Mouse (Mus musculus) C2C12 (cell line): ENCODE measurements at regions not wholly inside any gene's neighbourhood (a gene's known extent, or its start where the extent isn't known, plus 50 kb on each side); places are given as distances from the start of the nearest gene placed in this dataset.
A peak's percentile ranks its signal among the peaks of the same experiment; 100 is the strongest.
"Not testable (repeated sequence)": the region's sequence is repeated elsewhere in the genome, so short reads cannot be mapped to it uniquely, and the experiment has no call there.

ENCODE experiments used
- H3K27me3 ChIP-seq: one replicate; pipeline ENCODE4 v1.6.1; 2011; ENCODE audit not compliant: control insufficient read depth, insufficient read depth, insufficient read length
- H3K36me3 ChIP-seq: one replicate; pipeline ENCODE4 v1.6.1; 2011; ENCODE audit not compliant: control insufficient read depth, insufficient read depth
- H3K4me3 ChIP-seq: one replicate; pipeline ENCODE4 v1.5.1; 2011; ENCODE audit warnings: mild to moderate bottlenecking, control low read depth; ENCODE audit not compliant: poor library complexity, insufficient read depth, severe bottlenecking
- H3K79me2 ChIP-seq: one replicate; pipeline ENCODE4 v1.6.1; 2011; ENCODE audit not compliant: control insufficient read depth, insufficient read depth
- H3K79me3 ChIP-seq: one replicate; pipeline ENCODE4 v1.6.1; 2011; ENCODE audit warnings: low read depth, control low read depth
- H3ac ChIP-seq: one replicate; pipeline ENCODE3; 2011; ENCODE audit warnings: low read depth; ENCODE audit not compliant: control insufficient read depth, insufficient read length
- CEBPB ChIP-seq: IDR thresholded peaks from one replicate; pipeline ENCODE4 v1.6.1; 2011; ENCODE audit warnings: low read depth, mild to moderate bottlenecking, control low read depth, moderate library complexity
- CTCF ChIP-seq: IDR thresholded peaks from one replicate; pipeline ENCODE4 v1.5.1; 2011; ENCODE audit not compliant: control insufficient read depth, insufficient read depth, insufficient read length
- FOSL1 ChIP-seq: IDR thresholded peaks from one replicate; pipeline ENCODE4 v1.8.0; 2011; ENCODE audit warnings: mild to moderate bottlenecking, low read length; ENCODE audit not compliant: poor library complexity, insufficient read depth, severe bottlenecking
- MAX ChIP-seq: IDR thresholded peaks from one replicate; pipeline ENCODE4 v1.6.1; 2011; ENCODE audit warnings: mild to moderate bottlenecking, control low read depth
- MYOD1 ChIP-seq: IDR thresholded peaks from one replicate; pipeline ENCODE4 v1.6.1; 2011; ENCODE audit warnings: low read depth; ENCODE audit not compliant: control insufficient read depth, insufficient read length
- MYOG ChIP-seq: IDR thresholded peaks from one replicate; pipeline ENCODE4 v1.6.1; 2011; ENCODE audit not compliant: control insufficient read depth, insufficient read length; ENCODE audit errors: extremely low read depth
- USF1 ChIP-seq: IDR thresholded peaks from one replicate; pipeline ENCODE4 v1.6.1; 2011; ENCODE audit warnings: low read depth, mild to moderate bottlenecking, control low read depth, moderate library complexity

DNA sequence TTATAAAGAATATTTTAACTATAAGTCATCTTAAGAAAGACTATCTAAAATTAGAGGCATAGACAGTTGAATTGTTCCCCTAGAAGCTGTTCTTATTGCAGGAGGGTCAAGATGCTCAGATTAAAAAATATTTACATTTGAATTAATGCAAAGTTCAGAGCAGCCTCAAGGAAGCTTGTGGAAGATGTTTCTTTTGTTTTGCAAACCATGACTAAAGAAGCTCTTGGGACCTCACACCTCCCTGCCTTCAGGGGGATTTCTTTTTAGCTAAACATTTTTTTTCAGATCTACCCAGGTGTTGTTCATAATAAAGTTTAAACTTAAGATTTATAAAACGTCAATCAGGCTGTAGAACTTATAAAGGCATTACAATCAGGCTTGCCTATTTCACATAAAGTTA, 185.7 kb downstream of the Rab10 start:
- Histone ChIP-seq H3ac (no peak overlapping the region), H3K27me3 (no peaks in the 10 kb centered on the region), H3K79me3 (no peaks in the 10 kb centered on the region), H3K36me3 (no peaks in the 10 kb centered on the region), H3K79me2 (no peaks in the 10 kb centered on the region), H3K4me3 (no peak overlapping the region)
- TF ChIP-seq MYOG (no peak), MAX (no peak), FOSL1 (no peak), USF1 (no peak), MYOD1 (no peak), CTCF (no peak), CEBPB (no peak)

DNA sequence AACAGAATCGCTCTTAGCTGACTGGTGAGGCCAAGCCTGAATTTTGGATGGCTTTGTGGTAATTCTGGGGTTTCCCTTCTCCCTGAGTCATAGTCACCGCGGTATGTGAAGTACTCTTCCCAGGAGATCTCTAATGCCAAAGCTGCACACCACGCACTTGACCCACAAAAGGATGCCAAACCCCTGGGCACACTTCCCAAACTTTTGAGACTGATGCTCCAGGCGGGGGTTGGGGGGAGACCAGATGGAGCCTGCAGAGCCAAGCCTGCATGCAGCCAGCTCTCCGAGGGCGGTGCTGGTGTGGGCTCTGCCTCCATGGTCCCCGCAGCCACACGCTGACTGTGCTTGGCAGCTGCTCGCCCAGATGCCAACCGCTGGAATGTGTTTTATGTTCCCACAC, 199.2 kb downstream of the Rab10 start:
- H3K79me2 ChIP-seq, H3ac ChIP-seq, H3K79me3 ChIP-seq, H3K4me3 ChIP-seq, H3K27me3 ChIP-seq, H3K36me3 ChIP-seq: not testable (repeated sequence)
- peak; percentile 65 for TF ChIP-seq MYOD1
- peak; percentile 9 for TF ChIP-seq CEBPB
- TF ChIP-seq MAX: peak; percentile 52

DNA sequence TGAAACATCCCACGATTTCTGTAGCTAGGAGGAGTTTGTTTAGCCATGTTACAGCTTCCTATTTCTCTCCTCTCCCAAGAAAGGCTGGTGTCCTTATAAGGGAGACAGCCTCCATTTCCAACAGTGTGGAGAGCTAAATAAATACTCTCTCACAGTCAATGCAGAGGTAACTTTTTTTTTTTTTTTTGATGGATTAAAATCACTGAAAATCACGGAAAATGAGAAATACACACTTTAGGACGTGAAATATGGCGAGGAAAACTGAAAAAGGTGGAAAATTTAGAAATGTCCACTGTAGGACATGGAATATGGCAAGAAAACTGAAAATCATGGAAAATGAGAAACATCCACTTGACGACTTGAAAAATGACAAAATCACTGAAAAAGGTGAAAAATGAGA, 200.1 kb downstream of the Rab10 start:
- H3K4me3 ChIP-seq, H3ac ChIP-seq, H3K27me3 ChIP-seq, H3K79me2 ChIP-seq, H3K79me3 ChIP-seq, H3K36me3 ChIP-seq: not testable (repeated sequence)

DNA sequence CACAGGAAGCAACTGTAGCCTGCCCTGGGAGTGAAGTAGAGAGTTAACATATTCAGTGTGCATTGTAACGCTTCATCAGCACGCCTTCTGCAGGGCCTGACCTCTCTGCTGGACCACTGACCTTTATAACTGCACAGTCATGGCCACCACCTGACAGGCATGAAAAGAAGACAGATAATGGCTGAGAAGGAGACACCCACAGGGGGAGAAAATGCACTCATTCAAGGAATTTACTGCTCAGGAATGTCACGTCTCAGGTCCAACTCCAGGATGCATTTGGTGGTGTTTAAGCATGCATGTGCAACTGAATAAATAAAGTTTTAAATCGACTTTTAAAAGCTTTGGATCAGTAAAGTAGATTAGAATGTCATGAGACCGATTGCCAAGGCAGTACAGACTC, 207.8 kb downstream of the Rab10 start:
- not testable (repeated sequence) for H3ac ChIP-seq, H3K79me3 ChIP-seq, H3K79me2 ChIP-seq, H3K36me3 ChIP-seq, H3K27me3 ChIP-seq, H3K4me3 ChIP-seq

DNA sequence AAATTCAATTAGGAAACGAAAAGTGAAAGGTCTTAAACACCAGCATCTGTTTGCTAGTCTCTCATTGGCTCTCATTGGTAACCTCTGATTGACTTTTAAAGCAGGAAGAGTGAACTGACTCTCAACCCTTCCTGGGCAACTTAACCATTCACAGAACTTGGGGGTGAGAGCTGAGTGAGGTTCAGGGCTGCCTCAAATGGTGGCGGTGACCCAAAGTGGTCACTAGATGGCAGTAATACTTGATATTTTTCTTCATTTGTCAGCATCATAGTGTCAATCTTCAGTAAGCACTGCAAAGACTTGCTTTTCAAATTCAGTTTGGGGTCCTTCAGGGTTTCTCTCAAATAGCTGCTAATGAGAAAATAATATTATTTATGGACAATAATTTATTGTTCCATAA, 211.6 kb downstream of the Rab10 start:
- H3K27me3 ChIP-seq, H3K79me2 ChIP-seq, H3K79me3 ChIP-seq, H3ac ChIP-seq, H3K4me3 ChIP-seq, H3K36me3 ChIP-seq: not testable (repeated sequence)

DNA sequence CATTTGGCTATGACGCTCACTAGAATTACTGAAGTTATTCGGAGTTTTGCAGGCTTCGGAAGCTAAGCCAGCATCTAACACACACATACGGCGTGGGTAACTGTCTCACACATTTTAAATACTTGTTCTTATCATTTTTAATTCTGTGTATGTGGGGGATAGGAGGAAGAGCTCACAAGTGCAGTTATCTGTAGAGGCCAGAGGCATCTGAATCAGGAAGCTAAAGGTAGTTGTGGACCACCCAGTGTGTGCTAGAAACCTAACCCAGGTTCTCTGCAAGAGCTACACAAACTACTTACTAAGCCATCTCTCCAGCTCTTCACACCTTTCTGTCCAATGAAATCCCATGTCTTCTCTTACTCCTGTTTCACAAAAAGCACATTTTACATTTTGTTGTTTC, 215.3 kb downstream of the Rab10 start:
- no peaks in the 10 kb centered on the region for H3K36me3 ChIP-seq
- H3K4me3 ChIP-seq: no peak overlapping the region
- no peaks in the 10 kb centered on the region for H3K27me3 ChIP-seq
- H3K79me2 ChIP-seq: no peaks in the 10 kb centered on the region
- H3K79me3 ChIP-seq: no peaks in the 10 kb centered on the region
- no peak for TF ChIP-seq FOSL1
- TF ChIP-seq MAX: no peak
- TF ChIP-seq CTCF: no peak
- no peak for TF ChIP-seq CEBPB
- no peak for TF ChIP-seq MYOD1
- TF ChIP-seq MYOG: no peak
- no peak for TF ChIP-seq USF1
- no peak overlapping the region for H3ac ChIP-seq

DNA sequence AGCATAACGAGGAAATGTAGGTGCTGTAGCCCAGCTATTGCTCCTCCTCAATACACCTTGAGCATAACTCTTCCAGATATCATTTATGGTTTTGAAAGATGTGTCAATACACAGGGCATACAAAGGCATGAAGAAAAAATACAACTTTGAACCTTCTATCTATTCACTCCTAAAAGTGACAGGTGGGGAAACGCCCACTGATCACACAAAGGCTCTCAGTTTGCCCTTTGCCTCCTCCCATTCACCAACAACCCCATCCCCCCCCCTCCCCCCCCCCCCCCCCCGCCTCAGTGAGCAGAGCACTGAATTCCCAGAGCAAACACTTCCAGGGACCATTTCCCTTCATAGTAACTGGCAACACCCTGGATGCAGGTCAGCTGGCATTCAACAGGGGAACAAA, 216.8 kb downstream of the Rab10 start:
- not testable (repeated sequence) for H3K79me3 ChIP-seq, H3K27me3 ChIP-seq, H3K4me3 ChIP-seq, H3K36me3 ChIP-seq, H3ac ChIP-seq, H3K79me2 ChIP-seq

DNA sequence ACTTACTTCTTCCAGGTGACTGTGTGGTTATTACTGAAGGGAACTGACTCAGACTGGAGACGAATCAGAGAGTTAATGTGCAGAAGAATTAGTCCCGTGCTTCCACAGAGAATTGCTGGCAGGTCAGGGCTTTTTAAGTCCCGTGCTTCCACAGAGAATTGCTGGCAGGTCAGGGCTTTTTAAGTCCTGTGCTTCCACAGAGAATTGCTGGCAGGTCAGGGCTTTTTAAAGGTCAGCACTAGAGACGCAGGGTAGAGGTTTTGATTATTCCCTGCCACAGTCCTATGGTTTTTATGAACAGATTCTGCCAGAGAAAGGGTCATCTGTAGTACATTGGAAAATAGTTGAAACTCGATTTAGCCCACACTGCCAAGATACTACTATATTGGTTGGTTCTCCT, 260.2 kb downstream of the Rab10 start:
- H3K4me3 ChIP-seq, H3K79me3 ChIP-seq, H3K79me2 ChIP-seq, H3K36me3 ChIP-seq, H3K27me3 ChIP-seq, H3ac ChIP-seq: not testable (repeated sequence)

DNA sequence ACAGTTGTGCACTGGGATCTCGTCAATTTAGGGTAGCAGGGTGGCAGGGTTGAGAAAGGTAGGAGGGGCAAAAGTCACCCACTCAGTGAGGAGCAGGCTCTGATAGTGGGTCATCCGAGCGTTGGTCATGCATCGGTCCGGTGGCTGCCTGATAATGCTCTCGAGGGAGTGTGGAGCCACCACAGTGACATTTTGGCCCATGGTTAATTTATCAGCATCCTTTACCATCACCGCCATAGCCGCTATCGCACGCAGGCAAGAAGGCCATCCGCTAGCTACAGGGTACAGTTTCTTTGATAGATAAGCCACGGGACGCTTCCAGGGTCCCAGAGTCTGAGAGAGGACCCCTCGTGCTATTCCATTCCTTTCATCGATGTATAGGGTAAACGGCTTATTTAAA, 291.3 kb downstream of the Rab10 start:
- not testable (repeated sequence) for H3K27me3 ChIP-seq, H3K36me3 ChIP-seq, H3K4me3 ChIP-seq, H3ac ChIP-seq, H3K79me2 ChIP-seq, H3K79me3 ChIP-seq

DNA sequence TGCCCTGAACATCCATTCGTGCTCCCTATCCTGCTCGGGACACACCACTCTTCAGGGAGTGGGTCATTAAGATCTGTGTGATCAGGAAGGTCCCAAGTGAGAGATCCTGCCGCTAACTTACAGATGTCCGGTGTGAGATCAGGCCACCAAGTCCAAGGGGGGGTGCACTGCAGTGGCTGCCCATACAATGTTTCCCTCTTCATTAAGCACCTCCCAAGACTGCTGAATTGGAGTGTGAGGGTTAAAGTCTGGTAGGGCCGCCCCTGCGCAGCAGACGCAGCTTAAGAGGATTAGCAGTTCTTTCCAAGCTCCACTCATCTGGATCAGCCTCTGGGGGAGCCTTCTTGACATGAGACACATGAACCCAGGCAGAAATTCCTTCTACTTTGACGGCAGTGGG, 293.0 kb downstream of the Rab10 start:
- not testable (repeated sequence) for H3K4me3 ChIP-seq, H3K79me2 ChIP-seq, H3ac ChIP-seq, H3K27me3 ChIP-seq, H3K79me3 ChIP-seq, H3K36me3 ChIP-seq
